Mouse (Mus musculus) adrenal gland (tissue): ENCODE results near the gene Sobp.

ENCODE experiments used
- intact Hi-C: fragments of 180-260 bp; cut with DNase I; formaldehyde crosslinking; loops from one replicate; pipeline ENCODE4 v1.15.1; 2025

Sobp gene

DNA sequence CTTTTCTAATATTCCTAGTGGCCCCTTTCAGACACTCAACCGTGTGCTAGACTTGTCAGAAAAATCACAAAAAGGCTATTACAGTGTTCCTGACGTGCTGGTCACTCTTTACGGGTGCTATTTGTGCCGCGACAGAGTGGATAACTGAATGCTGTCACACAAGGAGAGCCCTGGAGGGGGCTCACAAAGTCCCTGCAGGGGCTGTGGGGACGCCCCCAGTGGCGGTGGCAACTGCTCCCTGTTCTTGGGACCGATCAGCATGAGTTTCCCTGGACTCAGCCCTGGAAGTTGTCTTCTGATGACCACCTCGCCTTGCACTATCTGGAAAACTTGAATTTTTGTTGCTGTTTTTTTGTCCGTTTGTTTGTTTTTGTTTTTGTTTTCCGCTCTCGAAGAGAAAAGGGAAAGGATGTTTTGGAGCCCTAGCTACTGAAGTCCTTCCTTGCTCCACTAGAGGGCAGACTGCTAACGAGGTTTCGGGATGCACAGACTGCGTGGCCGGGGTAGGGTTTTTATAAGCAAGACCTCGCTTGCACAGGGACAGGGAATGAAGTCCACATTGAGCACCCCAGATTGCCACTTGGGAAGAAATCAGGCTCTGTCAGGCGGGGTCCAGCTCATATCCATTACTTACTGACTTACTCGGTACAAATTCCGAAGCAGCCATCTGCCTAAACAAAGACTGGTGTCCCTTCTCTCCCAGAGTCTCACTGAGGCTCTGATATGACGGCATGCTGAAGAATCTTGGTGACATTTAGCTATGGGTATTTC is 216.3 kb downstream of the Sobp start:
- intact Hi-C loops = loop anchor here (2.0 kb wide), 1 partner anchor 29 kb away; no protein-coding TSS in a partner anchor

DNA sequence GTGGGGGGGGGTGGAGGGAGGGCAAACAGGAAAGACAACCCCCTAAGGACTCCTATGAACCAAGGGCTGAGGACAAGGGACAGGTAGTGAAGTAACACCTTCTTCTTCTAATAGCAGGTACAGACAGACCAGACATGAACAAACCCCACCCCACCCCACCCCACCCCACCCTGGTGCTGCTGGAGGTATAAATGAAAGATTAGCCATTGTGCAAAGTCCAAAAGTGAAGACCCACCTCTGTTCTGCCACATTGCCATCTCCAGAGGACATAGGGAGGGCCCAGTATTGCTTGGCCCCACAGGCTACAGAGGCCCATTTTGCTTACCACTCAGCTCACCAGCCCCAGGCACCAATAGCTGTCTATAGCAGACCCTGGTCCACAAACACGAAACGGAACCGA is 219.1 kb downstream of the Sobp start:
- intact Hi-C loops = no loop called here

DNA sequence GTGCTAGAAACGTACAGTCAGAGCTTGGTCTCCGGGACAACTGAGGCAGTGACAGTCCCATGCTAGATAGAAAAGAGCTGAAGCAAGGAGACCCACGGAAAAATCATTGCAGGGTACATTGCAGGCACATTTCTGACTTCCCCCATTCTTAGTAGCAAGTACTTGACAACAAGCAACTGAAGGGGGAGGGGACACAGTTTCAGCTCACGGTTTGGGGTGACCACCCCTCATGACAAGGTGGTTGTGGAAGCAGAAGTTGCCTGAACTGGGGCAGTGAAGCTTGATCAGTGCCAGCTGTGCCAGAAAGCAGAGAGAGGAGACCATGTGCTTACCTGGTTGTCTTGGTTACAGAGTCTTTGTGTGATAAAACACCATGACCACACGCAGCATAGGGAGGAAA is 220.7 kb downstream of the Sobp start:
- intact Hi-C loops = no loop called here
